Mouse (Mus musculus): ENCODE results near the gene Tcstv1. TPM values are rescaled to one million over a fixed set of nuclear protein-coding genes. Genes with fewer than 3 reads are reported as not detected.
"Not testable (repeated sequence)": the region's sequence is repeated elsewhere in the genome, so short reads cannot be mapped to it uniquely, and the experiment has no call there.

Tcstv1 gene
- polyA plus RNA-seq (2015; fragmentation: Nextera tagmentation; extraction: Ambion mirVana), result not detected in 2 replicates

GRCm38 (mm10) chr13:119894685-119895084 lies at the start of gene Tcstv1:
TSS of gene Tcstv1 (minus strand) at chr13:119894785.
- H3K4me3 ChIP-seq (replicated peaks; ENCODE audit: low read depth, low read length); H3K36me3 ChIP-seq (ENCODE audit: insufficient read depth, low read length); H3K9ac ChIP-seq (ENCODE audit: low read depth, low read length); H3K27ac ChIP-seq; ATAC-seq (replicated peaks; ENCODE audit: low FRiP score, low read depth); H3K4me2 ChIP-seq (ENCODE audit: low read length); DNase-seq (ENCODE audit: low spot score); H3K4me1 ChIP-seq (replicated peaks; ENCODE audit: insufficient read depth, low read length); H3K9me3 ChIP-seq (replicated peaks; ENCODE audit: low read length); H3K27me3 ChIP-seq (ENCODE audit: insufficient read depth, low read length): not testable (repeated sequence)
- WGBS, result 85% methylated on average over 3 of the region's 3 CpGs

DNA sequence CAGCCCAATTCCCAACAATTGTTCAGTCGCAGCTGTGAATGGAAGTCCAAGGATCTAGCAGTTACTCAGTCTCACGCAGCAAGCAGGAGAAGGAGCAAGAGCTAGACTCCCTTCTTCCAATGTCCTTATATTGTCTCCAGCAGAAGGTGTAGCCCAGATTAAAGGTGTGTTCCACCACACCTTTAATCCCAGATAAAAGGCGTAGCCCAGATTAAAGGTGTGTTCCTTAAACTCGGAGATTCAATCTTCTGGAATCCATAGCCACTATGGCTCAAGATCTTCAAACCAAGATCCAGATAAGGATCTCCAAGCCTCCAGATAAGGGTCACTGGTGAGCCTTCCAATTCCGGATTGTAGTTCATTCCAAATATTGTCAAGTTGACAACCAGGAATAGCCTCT lies 34.6 kb upstream of the Tcstv1 start, which contains the start of gene Gm21761:
TSS of gene Gm21761 (minus strand) at position 101 of the 400 bp plus-strand sequence.
- not testable (repeated sequence) for H3K9me3 ChIP-seq (replicated peaks; ENCODE audit: low read length); DNase-seq (ENCODE audit: low spot score); H3K27ac ChIP-seq; H3K4me2 ChIP-seq (ENCODE audit: low read length); ATAC-seq (replicated peaks; ENCODE audit: low FRiP score, low read depth); H3K4me1 ChIP-seq (replicated peaks; ENCODE audit: insufficient read depth, low read length); H3K4me3 ChIP-seq (replicated peaks; ENCODE audit: low read depth, low read length); H3K27me3 ChIP-seq (ENCODE audit: insufficient read depth, low read length); H3K9ac ChIP-seq (ENCODE audit: low read depth, low read length); H3K36me3 ChIP-seq (ENCODE audit: insufficient read depth, low read length)
- WGBS, result no CpG with 5 or more reads among the region's 5 CpGs

DNA sequence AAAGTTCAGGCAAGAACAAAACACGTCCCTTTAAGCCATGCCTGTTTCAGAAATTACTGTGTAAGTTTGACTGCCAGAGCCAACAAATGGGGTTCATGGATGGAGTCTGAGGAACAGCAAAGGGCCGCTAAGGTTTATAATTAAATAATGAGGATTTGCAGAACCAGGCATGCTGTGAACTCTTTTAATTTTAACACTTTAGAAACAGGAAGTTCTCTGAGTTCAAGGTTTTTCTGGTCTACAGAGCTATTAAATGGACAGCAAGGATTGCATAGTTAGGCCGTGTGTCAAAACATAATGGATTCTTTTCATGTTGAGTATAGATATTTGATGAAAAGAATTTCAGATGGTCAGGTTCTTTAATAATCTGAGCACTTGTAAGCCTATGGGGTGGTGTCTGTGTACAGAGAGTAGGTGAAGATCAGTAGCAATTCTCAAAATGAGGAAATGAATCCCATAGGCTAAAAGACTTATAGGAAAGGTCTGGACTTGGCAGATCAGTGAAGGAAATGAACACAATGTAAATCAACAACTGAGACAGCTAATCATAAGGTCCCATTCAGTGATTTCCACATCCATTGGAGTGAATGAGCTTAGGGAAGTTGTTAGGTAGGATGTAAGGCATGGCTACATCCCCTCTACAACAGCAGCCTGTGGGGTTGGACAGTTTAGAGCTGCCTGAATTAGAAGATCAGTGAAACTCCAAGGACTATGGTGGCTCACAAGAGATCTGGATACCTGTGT lies 30.2 kb upstream of the Tcstv1 start:
- WGBS, result 72% methylated on average over 2 of the region's 3 CpGs
- not testable (repeated sequence) for H3K9me3 ChIP-seq (replicated peaks; ENCODE audit: low read length); ATAC-seq (replicated peaks; ENCODE audit: low FRiP score, low read depth); H3K4me3 ChIP-seq (replicated peaks; ENCODE audit: low read depth, low read length); H3K27me3 ChIP-seq (ENCODE audit: insufficient read depth, low read length); DNase-seq (ENCODE audit: low spot score); H3K27ac ChIP-seq; H3K4me1 ChIP-seq (replicated peaks; ENCODE audit: insufficient read depth, low read length); H3K4me2 ChIP-seq (ENCODE audit: low read length); H3K36me3 ChIP-seq (ENCODE audit: insufficient read depth, low read length); H3K9ac ChIP-seq (ENCODE audit: low read depth, low read length)

DNA sequence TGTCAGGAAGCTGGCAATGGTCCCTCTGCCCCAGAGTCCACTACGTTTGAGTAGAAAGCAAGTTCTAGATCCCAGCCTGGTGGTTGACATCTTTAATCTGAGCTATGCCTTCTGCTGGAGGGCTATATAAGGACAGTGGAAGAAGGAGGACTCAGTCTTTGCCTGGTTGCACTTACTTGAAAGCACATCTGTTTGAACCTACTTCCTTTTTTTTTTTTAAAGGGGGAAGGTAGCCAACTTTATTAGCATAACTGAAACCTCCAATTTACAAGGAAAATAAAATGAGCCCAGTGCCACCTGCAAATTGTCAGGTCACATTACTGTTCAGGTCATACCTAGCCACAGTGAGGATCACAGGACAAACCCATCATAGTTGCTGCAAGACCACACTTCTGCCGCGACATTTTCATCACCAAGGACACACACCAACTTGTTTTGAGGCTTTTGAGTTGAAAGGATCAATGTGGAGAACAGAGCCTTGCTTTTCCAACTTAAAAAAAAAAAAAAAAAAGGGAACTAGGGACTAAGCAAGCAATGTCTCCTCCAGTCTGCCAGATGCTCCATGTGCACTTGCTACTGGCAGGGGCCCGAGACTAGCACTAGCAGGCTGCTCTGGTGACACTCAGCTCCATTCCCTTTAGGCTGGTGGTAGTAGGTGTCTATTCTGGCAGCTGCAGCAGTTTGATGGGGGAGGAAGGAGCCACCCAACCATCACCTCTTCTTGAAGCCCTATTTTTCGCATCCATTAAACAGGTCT lies 22.6 kb upstream of the Tcstv1 start:
- not testable (repeated sequence) for H3K36me3 ChIP-seq (ENCODE audit: insufficient read depth, low read length); H3K9ac ChIP-seq (ENCODE audit: low read depth, low read length); H3K4me1 ChIP-seq (replicated peaks; ENCODE audit: insufficient read depth, low read length); H3K4me2 ChIP-seq (ENCODE audit: low read length); H3K9me3 ChIP-seq (replicated peaks; ENCODE audit: low read length); H3K4me3 ChIP-seq (replicated peaks; ENCODE audit: low read depth, low read length); ATAC-seq (replicated peaks; ENCODE audit: low FRiP score, low read depth); H3K27me3 ChIP-seq (ENCODE audit: insufficient read depth, low read length); H3K27ac ChIP-seq; DNase-seq (ENCODE audit: low spot score)
- WGBS, result 78% methylated on average over 4 of the region's 5 CpGs

DNA sequence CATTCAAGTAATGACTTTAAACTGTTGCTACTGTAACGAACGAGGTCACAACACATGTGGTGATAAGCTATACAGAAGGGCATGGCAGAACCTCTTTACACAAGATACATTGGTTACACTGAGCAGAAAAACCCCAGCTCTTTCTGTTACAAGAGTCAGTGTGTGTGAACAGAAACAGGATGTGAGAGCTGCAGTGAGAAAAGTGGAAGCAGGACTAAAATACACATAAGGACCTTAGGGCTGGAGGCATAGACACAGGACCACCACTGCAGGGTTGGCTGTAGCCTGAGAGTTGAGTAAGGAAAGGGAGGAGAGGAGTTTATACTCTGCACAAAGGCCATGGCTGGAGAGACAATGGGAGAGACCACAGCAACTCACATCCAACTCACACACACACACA lies 21.9 kb upstream of the Tcstv1 start:
- 61% methylated on average over 2 of the region's 2 CpGs for WGBS
- not testable (repeated sequence) for ATAC-seq (replicated peaks; ENCODE audit: low FRiP score, low read depth)

DNA sequence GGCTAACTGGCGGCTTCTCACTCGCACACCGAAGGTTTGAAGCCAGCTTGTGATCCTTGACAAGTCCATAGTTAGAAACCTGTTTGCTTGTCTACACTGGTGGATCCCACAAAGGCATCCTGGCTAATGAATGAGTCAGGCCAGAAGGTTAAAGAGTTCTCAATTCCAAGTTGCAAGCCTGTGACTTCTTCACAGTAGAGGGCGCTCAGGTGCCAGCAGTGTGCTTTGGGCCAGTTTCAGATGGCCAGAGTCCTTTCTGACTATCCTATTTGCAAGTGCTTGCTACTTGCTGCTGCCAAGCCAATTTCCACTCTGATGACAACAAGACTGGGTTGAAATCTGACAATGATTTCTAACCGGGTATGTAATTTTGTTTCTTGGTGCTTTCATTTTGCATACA lies 4.0 kb upstream of the Tcstv1 start:
- not testable (repeated sequence) for H3K4me3 ChIP-seq (replicated peaks; ENCODE audit: low read depth, low read length); H3K9ac ChIP-seq (ENCODE audit: low read depth, low read length); ATAC-seq (replicated peaks; ENCODE audit: low FRiP score, low read depth); DNase-seq (ENCODE audit: low spot score); H3K27me3 ChIP-seq (ENCODE audit: insufficient read depth, low read length); H3K9me3 ChIP-seq (replicated peaks; ENCODE audit: low read length); H3K36me3 ChIP-seq (ENCODE audit: insufficient read depth, low read length); H3K4me1 ChIP-seq (replicated peaks; ENCODE audit: insufficient read depth, low read length); H3K27ac ChIP-seq; H3K4me2 ChIP-seq (ENCODE audit: low read length)
- 57% methylated on average over 4 of the region's 5 CpGs for WGBS

More for the DNA sequence above, 21.9 kb upstream of the Tcstv1 start:
- H3K36me3 ChIP-seq (ENCODE audit: insufficient read depth, low read length); H3K4me3 ChIP-seq (replicated peaks; ENCODE audit: low read depth, low read length); H3K9me3 ChIP-seq (replicated peaks; ENCODE audit: low read length); H3K4me1 ChIP-seq (replicated peaks; ENCODE audit: insufficient read depth, low read length); H3K4me2 ChIP-seq (ENCODE audit: low read length); DNase-seq (ENCODE audit: low spot score); H3K27ac ChIP-seq; H3K27me3 ChIP-seq (ENCODE audit: insufficient read depth, low read length); H3K9ac ChIP-seq (ENCODE audit: low read depth, low read length): not testable (repeated sequence)

DNA sequence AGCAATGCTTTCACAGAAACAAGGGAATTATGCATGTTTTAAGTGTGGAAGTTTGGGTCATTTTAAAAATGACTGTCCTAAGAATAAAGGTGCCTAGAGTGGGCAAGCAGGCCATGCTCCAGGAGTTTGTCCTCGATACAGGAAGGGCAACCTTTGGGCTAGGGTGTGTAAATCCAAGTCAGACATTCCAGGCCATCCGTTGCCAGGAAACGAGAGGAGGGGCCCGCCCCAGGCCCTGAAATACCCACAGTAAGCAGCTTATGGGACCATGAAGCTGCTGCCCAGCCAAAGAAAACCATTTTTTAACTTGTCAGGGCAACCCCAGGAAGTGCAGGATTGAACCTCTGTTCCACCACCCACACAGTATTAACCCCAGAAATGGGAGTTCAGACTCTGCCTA lies 7.7 kb downstream of the Tcstv1 start:
- not testable (repeated sequence) for H3K9ac ChIP-seq (ENCODE audit: low read depth, low read length); H3K27me3 ChIP-seq (ENCODE audit: insufficient read depth, low read length); ATAC-seq (replicated peaks; ENCODE audit: low FRiP score, low read depth); H3K4me3 ChIP-seq (replicated peaks; ENCODE audit: low read depth, low read length); H3K4me1 ChIP-seq (replicated peaks; ENCODE audit: insufficient read depth, low read length); H3K36me3 ChIP-seq (ENCODE audit: insufficient read depth, low read length); H3K27ac ChIP-seq; H3K4me2 ChIP-seq (ENCODE audit: low read length); H3K9me3 ChIP-seq (replicated peaks; ENCODE audit: low read length); DNase-seq (ENCODE audit: low spot score)
- 28% methylated on average over 4 of the region's 4 CpGs for WGBS

DNA sequence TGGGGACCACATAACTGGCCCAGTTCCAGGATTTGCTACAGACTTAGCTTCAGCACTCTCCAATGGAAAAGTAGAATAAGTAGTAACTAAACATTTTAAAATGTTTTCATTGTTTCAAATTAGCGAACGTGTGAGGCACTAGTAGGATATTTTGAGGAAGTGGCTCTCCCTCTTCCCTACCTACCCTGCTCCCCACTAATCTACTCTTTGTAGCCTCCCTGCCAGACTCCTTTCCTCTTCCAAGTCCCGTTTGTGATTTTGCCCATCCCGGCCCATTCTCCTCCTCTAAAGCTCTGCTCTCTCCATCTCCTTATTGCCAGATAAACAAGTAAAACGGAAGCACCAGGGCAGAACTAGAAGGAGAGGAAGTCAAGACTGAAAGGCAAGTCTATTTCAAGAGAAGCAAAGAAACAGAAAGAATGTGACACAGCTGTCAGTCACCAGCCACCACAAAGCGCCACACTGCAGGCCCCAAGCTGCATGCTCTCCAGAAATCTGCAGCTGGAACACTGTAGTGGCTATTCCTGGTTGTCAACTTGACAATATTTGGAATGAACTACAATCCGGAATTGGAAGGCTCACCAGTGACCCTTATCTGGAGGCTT lies 30.1 kb downstream of the Tcstv1 start:
- DNase-seq (ENCODE audit: low spot score); H3K4me1 ChIP-seq (replicated peaks; ENCODE audit: insufficient read depth, low read length); H3K36me3 ChIP-seq (ENCODE audit: insufficient read depth, low read length); H3K9me3 ChIP-seq (replicated peaks; ENCODE audit: low read length); H3K27ac ChIP-seq; ATAC-seq (replicated peaks; ENCODE audit: low FRiP score, low read depth); H3K4me2 ChIP-seq (ENCODE audit: low read length); H3K4me3 ChIP-seq (replicated peaks; ENCODE audit: low read depth, low read length); H3K9ac ChIP-seq (ENCODE audit: low read depth, low read length); H3K27me3 ChIP-seq (ENCODE audit: insufficient read depth, low read length): not testable (repeated sequence)
- 72% methylated on average over 6 of the region's 7 CpGs for WGBS

DNA sequence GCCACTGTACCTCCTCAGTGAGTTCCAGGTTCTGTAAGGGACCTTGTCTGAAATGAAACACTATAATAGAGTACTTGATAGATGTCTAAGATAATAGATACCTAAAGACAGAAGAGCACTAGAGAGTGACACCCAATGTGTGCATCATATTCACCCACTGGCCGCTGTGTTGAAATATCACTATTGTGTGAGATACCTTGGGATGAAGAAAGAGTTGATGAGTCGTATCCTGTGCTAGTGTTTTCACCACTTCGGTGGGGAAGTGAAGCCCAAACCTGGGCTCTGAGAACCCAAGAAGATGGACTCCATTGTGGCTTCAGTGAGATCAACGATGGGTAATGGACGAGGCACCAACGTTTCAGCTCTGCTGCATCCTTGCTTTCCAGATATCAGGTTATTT lies 32.2 kb downstream of the Tcstv1 start:
- not testable (repeated sequence) for H3K4me1 ChIP-seq (replicated peaks; ENCODE audit: insufficient read depth, low read length); H3K4me3 ChIP-seq (replicated peaks; ENCODE audit: low read depth, low read length); H3K27me3 ChIP-seq (ENCODE audit: insufficient read depth, low read length); H3K9me3 ChIP-seq (replicated peaks; ENCODE audit: low read length); H3K27ac ChIP-seq; ATAC-seq (replicated peaks; ENCODE audit: low FRiP score, low read depth); DNase-seq (ENCODE audit: low spot score); H3K4me2 ChIP-seq (ENCODE audit: low read length); H3K9ac ChIP-seq (ENCODE audit: low read depth, low read length); H3K36me3 ChIP-seq (ENCODE audit: insufficient read depth, low read length)
- WGBS, result no CpG with 5 or more reads among the region's 6 CpGs
